Mouse (Mus musculus) heart, embryonic 13.5 days (tissue): ENCODE measurements around the gene Hoxa13. TPM values are rescaled to one million over a fixed set of nuclear protein-coding genes. Genes with fewer than 3 reads are reported as not detected.

Experiments
- ATAC-seq: fragments of 200-750 bp; cut with Nextera tagmentation; 2 replicates; pipeline ENCODE4 v1.8.0; 2017; ENCODE audit warnings: moderate TSS enrichment; ENCODE audit not compliant: insufficient number of reproducible peaks, low FRiP score, low TSS enrichment; ENCODE audit errors: extremely low read depth
- H3K27ac ChIP-seq: fragments of 300-500 bp; sonication (generic); replicated peaks from 2 replicates; pipeline ENCODE4 v1.5.1; 2015; ENCODE audit warnings: moderate library complexity, mild to moderate bottlenecking, inconsistent platforms
- H3K27me3 ChIP-seq: fragments of 300-500 bp; sonication (generic); replicated peaks from 2 replicates; pipeline ENCODE4 v1.6.1; 2015; ENCODE audit warnings: mild to moderate bottlenecking, inconsistent platforms
- H3K36me3 ChIP-seq: fragments of 300-500 bp; sonication (generic); 2 replicates; pipeline ENCODE4 v1.6.1; 2015; ENCODE audit warnings: mild to moderate bottlenecking, inconsistent platforms
- H3K4me1 ChIP-seq: fragments of 300-500 bp; sonication (generic); 2 replicates; pipeline ENCODE4 v1.6.1; 2015; ENCODE audit warnings: inconsistent platforms
- H3K4me2 ChIP-seq: fragments of 300-500 bp; sonication (generic); 2 replicates; pipeline ENCODE4 v1.6.1; 2015; ENCODE audit warnings: inconsistent platforms, mild to moderate bottlenecking, moderate library complexity
- H3K4me3 ChIP-seq: fragments of 300-500 bp; sonication (generic); 2 replicates; pipeline ENCODE4 v1.5.1; 2015; ENCODE audit warnings: moderate library complexity, mild to moderate bottlenecking, inconsistent platforms
- H3K9ac ChIP-seq: fragments of 300-500 bp; sonication (generic); 2 replicates; pipeline ENCODE4 v1.6.1; 2015; ENCODE audit warnings: inconsistent platforms, mild to moderate bottlenecking, moderate library complexity
- H3K9me3 ChIP-seq: fragments of 300-500 bp; sonication (generic); 2 replicates; pipeline ENCODE4 v1.6.1; 2016; ENCODE audit warnings: inconsistent platforms
- WGBS: fragments of 180-500 bp; shearing (Covaris S2); methylation state at CpG from one replicate; pipeline ENCODE4 v1.1.7; 2015; ENCODE audit warnings: mixed read lengths; 5-methylcytosine and 5-hydroxymethylcytosine counted together
- polyA plus RNA-seq: library from polyadenylated mRNA; unstranded; fragments of >200 nt; fragmentation: Nextera tagmentation; extraction: Ambion mirVana; gene quantifications from 2 replicates; pipeline ENCODE4 v1.2.1, GENCODE M21; 2015

Gene Hoxa13
- polyA plus RNA-seq, 1 experiment from 2014 or later: not detected

DNA sequence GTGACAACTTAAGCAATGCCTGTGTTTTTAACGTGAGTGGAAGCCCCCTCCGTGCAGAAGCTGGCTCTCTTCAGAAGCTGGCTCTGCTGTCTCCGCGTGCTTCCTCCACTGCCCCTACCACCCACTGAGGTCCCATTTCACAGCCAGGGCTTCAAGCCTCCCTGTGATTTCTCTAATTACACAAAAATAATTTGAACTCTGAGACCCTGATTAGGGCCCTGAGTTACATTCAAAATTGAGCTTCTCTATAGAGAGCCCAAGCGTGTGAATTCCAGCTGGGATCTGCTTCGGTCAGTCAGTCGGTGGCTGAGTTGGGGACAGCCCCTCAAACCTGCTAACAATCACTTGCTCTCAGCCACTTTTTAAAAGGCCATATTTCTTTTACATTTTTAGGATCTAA lies 7.7 kb upstream of the Hoxa13 start:
- Histone ChIP-seq H3K9me3 (no peaks in the 10 kb centered on the region), H3K4me1 (peaks cover 4% of the 10 kb centered on the region), H3K9ac (no peak overlapping the region), H3K4me2 (no peak overlapping the region), H3K27me3 (peaks cover 98% of the 10 kb centered on the region), H3K27ac (no peak overlapping the region), H3K4me3 (no peak overlapping the region), H3K36me3 (no peaks in the 10 kb centered on the region)
- no peak for ATAC-seq
- WGBS: 4% methylated on average over 7 of the region's 7 CpGs

DNA sequence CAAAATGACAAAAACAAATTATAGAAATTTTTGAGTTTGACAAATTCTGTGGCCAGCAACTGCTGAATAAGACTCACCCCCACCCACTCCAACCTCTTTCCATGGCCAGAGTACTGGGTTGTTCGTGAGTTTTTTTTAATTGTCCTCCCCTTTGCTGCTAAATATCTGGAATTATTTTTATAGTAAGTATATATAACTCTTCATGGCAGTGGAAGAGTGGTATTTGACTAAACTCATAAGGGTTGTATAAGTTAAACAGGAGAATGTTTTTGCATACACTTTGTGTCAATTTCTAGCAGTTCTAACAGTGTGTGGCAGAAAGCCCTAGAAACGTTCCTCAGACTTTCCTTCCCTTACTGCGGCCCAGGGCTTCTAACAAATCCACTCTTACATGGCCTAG lies 7.0 kb upstream of the Hoxa13 start:
- whole genome bisulfite sequencing: 6% methylated on average over 3 of the region's 3 CpGs
- no peak for ATAC-seq
- Histone ChIP-seq H3K4me1 (no peaks in the 10 kb centered on the region), H3K27ac (no peak overlapping the region), H3K9me3 (no peaks in the 10 kb centered on the region), H3K4me2 (no peak overlapping the region), H3K36me3 (no peaks in the 10 kb centered on the region), H3K4me3 (no peak overlapping the region), H3K9ac (no peak overlapping the region), H3K27me3 (peaks cover 98% of the 10 kb centered on the region)

DNA sequence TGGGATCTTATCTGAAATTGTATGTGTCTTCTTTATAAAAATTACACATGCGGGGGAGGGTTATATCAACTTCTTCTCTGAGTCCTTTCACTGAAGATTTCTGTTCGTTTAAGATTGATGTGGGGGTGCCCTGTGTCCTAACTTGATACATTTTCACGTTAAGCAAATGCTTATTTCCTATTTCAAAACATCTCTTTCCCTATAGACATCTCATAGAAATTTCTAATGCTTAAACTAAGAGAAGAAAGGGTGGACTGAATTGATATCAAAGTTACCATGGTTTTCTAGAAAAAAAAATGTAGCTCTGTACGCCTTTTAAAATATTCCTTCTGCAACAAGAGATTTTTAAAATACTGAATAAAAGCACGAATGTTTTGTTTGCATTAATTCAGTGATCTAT lies 6.5 kb upstream of the Hoxa13 start:
- WGBS: 17% methylated on average over 5 of the region's 5 CpGs

DNA sequence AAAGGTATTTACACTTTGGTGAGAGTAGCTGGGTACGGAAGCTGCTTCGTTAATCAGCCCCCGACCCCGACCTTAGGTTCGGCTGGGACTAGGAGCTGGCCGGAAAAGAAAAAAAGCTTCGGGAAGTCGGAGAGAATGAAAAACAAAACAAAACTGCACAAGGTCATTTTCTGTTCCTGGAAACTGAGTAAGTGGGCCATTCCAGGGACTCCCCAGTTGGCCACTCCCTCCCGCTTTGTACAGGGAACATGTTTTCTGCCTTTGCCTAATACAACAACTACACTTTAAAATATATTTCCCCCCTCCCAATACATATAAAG lies 5.9 kb upstream of the Hoxa13 start:
- Histone ChIP-seq H3K4me1 (no peaks in the 10 kb centered on the region), H3K4me2 (no peak overlapping the region), H3K36me3 (no peaks in the 10 kb centered on the region), H3K9ac (no peak overlapping the region), H3K27me3 (peaks cover 99% of the 10 kb centered on the region), H3K9me3 (no peaks in the 10 kb centered on the region), H3K27ac (no peak overlapping the region), H3K4me3 (no peak overlapping the region)
- WGBS: 3% methylated on average over 9 of the region's 9 CpGs
- ATAC-seq: no peak

More for the DNA sequence above, 6.5 kb upstream of the Hoxa13 start:
- Histone ChIP-seq H3K9ac (no peak overlapping the region), H3K27me3 (peaks cover 98% of the 10 kb centered on the region), H3K36me3 (no peaks in the 10 kb centered on the region), H3K4me1 (no peaks in the 10 kb centered on the region), H3K9me3 (no peaks in the 10 kb centered on the region), H3K4me3 (no peak overlapping the region), H3K4me2 (no peak overlapping the region), H3K27ac (no peak overlapping the region)
- ATAC-seq: no peak

DNA sequence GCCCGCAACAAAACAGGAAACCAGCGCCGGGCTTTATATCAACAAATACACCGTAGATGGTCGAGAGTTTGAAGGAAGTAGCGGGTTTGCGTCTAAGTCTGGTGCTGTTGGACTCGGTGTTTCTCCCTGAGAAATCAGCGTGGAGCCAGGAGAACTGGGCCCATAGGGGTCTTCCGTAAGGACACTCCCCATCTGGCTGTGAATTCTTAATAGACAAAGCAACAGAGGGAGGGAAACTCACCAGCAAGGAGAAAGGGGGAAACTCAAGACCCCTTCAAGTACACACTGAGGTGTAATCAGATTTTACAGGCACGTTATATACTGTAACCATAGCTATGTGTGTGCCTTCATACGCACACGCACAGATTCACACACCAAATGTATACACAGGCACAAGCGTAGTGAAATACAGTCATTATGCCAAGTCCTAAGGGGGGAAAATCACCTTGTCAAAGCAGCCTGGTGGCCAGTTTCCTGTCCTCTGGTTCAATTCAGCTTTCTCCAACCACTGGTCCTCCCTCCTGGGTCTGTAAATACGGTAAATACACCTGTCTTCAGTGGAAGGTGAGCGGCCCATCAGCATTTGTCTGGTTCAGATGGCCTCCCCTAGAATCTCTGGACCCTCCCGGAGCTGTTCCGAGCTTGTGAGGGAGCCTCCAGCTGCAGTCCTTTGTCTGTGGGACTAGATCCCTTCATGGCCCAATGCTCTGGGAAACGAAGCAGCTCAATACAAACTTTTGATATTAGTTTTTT lies 5.4 kb upstream of the Hoxa13 start:
- Histone ChIP-seq H3K9ac (no peak overlapping the region), H3K36me3 (no peaks in the 10 kb centered on the region), H3K4me1 (peaks cover 2% of the 10 kb centered on the region; the same call in 1 of the 2 replicates), H3K9me3 (no peaks in the 10 kb centered on the region), H3K27me3 (peaks cover 99% of the 10 kb centered on the region), H3K4me3 (no peak overlapping the region), H3K27ac (no peak overlapping the region), H3K4me2 (no peak overlapping the region)
- 2% methylated on average over 19 of the region's 19 CpGs for WGBS
- ATAC-seq: no peak

DNA sequence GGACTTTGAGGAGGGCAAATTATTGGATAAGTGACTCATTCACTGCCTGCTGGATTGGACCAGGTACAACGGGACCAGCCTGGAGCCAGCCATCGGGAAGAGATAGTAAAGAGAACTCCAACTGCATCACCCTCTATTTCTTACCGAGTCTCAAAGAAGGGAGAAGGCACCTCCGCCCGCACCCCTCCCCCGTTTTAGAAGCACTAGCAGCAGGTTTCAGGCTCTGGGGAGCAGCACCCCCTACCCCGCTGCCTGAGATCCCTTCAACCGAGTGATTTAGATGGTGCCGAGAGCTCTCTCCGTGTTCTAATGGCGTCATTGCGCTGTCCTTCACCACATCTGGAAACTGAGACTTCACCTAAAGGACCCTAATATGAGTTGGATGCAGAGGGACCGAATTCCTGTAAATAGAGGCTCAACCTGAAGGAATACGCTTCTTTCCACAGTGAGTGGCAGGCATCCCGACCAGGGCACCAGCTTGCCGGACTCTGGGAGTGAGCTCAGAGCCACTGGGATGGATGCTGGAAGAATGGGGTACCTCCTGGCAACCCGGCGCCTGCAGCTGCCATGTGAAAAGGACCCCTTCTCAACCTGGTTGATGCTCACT lies 4.7 kb upstream of the Hoxa13 start:
- H3K36me3 ChIP-seq: no peaks in the 10 kb centered on the region
- H3K27ac ChIP-seq: no peak overlapping the region
- peaks cover 99% of the 10 kb centered on the region for H3K27me3 ChIP-seq
- peaks cover 7% of the 10 kb centered on the region; the same call in 1 of the 2 replicates for H3K4me1 ChIP-seq
- WGBS: 2% methylated on average over 18 of the region's 18 CpGs
- no peaks in the 10 kb centered on the region for H3K9me3 ChIP-seq
- no peak overlapping the region for H3K4me2 ChIP-seq
- ATAC-seq: no peak
- no peak overlapping the region for H3K4me3 ChIP-seq
- H3K9ac ChIP-seq: no peak overlapping the region

DNA sequence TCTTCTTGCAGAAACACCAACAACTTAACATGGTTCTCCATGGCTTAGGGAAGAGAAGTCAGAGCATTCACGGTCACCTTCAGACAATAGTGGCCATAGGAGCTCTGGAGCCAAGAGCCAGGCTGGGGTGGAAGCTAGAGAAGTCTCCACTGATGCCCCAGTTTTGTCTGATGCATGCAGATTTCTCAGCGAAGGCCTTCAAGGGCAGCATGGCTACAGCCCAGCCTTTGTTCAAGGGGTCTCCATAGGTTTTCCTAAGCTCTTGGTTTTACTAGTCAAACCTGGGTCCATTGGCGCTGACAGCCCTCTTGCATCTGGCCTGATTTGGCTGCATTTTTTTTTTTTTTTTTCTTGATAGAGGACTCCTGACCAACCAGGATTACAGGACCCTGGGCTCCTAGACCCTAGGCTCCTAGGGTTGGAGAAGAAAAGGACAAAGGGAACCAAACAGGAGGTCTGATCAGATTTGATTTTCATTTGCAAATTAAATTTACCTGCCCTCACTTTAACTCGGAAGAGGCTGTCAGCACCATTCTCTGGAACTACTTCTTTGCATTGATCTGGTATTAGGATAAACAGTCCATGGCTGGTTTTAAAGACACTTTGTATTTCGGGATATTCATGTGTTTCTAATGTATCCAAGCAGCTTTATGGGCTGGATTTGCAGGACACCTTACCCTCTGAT lies 3.6 kb upstream of the Hoxa13 start:
- Histone ChIP-seq H3K27ac (no peak overlapping the region), H3K9me3 (no peaks in the 10 kb centered on the region), H3K27me3 (peaks cover 96% of the 10 kb centered on the region), H3K4me2 (no peak overlapping the region), H3K4me1 (peaks cover 15% of the 10 kb centered on the region), H3K36me3 (no peaks in the 10 kb centered on the region), H3K4me3 (no peak overlapping the region), H3K9ac (no peak overlapping the region)
- ATAC-seq: no peak
- 2% methylated on average over 5 of the region's 5 CpGs for WGBS

DNA sequence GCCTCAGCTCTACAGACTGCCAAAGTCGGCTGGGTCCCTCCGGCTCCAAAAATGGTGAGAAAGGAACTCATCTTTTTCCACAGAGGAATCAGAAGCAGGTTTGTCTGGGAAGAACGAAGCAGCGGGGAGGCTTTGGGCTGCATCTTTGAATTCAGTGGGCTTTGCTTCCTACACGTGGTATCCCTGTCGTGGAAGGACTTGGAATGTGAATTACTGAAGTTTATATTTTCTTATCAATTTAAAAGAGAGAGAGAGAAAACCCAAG lies 2.6 kb upstream of the Hoxa13 start:
- H3K4me2 ChIP-seq: no peak overlapping the region
- peaks cover 15% of the 10 kb centered on the region for H3K4me1 ChIP-seq
- no peaks in the 10 kb centered on the region for H3K36me3 ChIP-seq
- ATAC-seq: no peak
- H3K27ac ChIP-seq: no peak overlapping the region
- H3K9ac ChIP-seq: no peak overlapping the region
- H3K9me3 ChIP-seq: no peaks in the 10 kb centered on the region
- H3K4me3 ChIP-seq: no peak overlapping the region
- H3K27me3 ChIP-seq: peaks cover 96% of the 10 kb centered on the region
- WGBS: 2% methylated on average over 6 of the region's 6 CpGs

DNA sequence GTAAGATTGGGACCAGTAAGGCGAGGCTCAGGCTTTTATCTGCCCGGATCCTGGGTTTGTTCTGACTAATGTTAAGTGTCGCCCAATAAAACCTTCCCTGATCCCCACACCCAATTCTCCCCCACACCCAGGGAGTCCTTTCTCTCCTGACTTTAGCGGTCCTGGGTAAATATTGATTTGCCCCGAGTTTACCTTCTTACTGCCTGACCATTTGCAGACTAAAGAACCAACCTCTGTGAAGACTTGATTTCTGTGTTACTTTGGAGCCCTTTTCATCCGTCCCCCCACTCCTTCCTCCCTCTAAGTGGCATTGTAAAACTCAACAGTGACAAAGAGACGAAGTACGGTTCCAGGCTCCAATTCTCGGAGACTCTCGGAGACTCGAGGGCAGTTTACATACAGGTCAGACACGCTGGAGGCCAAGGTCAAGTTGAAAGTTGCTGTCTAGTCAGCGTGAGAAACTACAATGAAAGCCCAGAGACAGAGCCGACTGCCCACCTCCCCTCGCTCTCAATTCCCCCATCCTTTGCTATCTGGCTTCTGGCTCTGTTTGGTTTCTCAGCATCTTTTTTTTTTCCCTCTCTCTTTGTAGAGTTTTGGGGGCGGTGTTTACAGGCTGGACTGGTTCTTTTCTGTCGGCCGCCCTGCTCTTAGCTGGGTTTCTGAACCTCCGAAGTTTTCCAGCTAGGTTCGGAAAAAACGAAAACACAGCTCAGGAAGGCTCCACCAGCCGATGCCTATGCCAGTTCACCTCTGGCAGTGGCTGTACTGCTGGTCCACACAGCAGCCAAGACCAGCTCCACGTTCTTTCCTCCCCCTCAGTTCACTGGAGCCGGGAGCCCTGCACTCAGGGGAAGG lies 2.0 kb upstream of the Hoxa13 start:
- ATAC-seq: no peak
- Histone ChIP-seq H3K27me3 (peaks cover 95% of the 10 kb centered on the region), H3K9me3 (no peaks in the 10 kb centered on the region), H3K4me2 (no peak overlapping the region), H3K27ac (no peak overlapping the region), H3K36me3 (no peaks in the 10 kb centered on the region), H3K4me3 (no peak overlapping the region), H3K9ac (no peak overlapping the region), H3K4me1 (peaks cover 15% of the 10 kb centered on the region)
- 1% methylated on average over 24 of the region's 24 CpGs for WGBS

DNA sequence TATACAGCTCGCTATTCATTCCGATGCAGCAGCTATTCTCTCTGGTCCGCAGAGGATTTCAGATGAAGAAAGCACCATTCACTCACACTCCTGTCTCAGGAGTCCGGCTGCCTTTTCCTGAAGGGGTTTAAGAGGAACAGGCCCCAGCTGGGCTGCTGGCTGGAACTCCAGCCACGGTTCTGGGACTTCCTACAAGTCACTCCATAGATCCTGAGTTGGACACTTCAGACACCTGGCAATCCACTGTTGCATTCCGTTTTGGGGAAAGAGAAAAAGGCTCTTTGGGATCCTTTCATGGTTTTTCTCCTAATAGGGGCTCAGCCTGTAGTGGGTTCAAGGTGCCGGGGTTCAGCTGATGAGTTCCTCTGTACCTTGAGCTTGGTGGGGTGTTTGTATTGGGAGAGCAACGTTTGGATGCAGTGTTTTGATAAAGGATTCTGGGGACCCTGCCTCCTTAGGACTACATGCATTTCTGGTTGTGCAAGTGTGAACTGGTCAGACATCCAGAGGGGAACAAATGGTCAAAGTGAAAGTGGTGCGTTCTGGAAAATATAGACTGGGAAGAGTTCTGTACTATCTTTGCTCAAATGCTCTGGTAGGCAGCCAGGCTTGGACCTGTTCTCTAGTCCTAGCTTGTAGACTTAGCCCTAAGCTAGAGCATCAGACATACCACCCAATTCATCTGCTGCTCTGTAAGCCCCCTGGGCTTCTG lies 1.2 kb upstream of the Hoxa13 start:
- Histone ChIP-seq H3K36me3 (no peaks in the 10 kb centered on the region), H3K9ac (no peak overlapping the region), H3K27me3 (peaks cover 95% of the 10 kb centered on the region), H3K4me2 (no peak overlapping the region), H3K4me1 (peaks cover 15% of the 10 kb centered on the region), H3K27ac (no peak overlapping the region), H3K4me3 (no peak overlapping the region), H3K9me3 (no peaks in the 10 kb centered on the region)
- WGBS: 4% methylated on average over 9 of the region's 9 CpGs
- no peak for ATAC-seq

DNA sequence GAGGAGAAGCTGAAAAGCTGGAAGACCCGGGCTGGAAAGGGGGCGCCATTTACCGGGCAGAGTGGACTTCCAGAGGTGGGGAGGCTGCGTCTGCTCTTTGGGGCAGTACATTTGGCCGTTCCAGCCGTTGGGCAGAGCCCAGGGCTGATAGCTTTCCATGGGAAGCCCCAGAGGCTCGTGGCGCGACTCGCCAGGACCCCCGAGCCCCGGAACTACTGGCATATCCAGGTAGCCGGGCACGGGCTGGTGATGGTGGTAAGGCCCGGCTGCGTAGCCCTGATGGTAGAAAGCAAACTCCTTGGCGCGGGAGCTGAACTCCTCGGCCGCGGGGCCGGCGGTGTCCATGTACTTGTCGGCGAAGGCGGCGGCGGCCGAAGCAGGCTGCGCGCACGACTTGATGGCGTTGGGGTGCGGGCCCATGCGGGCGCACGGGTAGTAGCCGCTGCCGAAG lies 844 bp downstream of the Hoxa13 start:
- Histone ChIP-seq H3K4me2 (peak overlapping the region; percentile 75), H3K27me3 (peaks cover 93% of the 10 kb centered on the region), H3K4me3 (peak overlapping the region; percentile 56), H3K9ac (no peak overlapping the region), H3K27ac (no peak overlapping the region), H3K9me3 (no peaks in the 10 kb centered on the region), H3K36me3 (no peaks in the 10 kb centered on the region), H3K4me1 (peaks cover 15% of the 10 kb centered on the region)
- ATAC-seq: no peak
- 1% methylated on average over 39 of the region's 39 CpGs for WGBS
